Mouse (Mus musculus) thymus, adult 2 months (tissue): ENCODE measurements at regions not wholly inside any gene's neighbourhood (a gene's known extent, or its start where the extent isn't known, plus 50 kb on each side); places are given as distances from the start of the nearest gene placed in this dataset.

ENCODE experiments used
- CTCF ChIP-seq: fragments of 200-500 bp; IDR thresholded peaks from 2 replicates; pipeline ENCODE4 v1.5.1; 2012; ENCODE audit warnings: mild to moderate bottlenecking, control low read depth, low read length, moderate library complexity, borderline replicate concordance; ENCODE audit not compliant: control insufficient read depth, poor library complexity, insufficient read depth; ENCODE audit errors: extremely low read depth
- POLR2A ChIP-seq: fragments of 200-500 bp; IDR thresholded peaks from 2 replicates; pipeline ENCODE4 v1.6.1; 2012; ENCODE audit warnings: mild to moderate bottlenecking, low read length, control low read depth, moderate library complexity; ENCODE audit not compliant: control insufficient read depth, poor library complexity, insufficient read depth; ENCODE audit errors: extremely low read depth

DNA sequence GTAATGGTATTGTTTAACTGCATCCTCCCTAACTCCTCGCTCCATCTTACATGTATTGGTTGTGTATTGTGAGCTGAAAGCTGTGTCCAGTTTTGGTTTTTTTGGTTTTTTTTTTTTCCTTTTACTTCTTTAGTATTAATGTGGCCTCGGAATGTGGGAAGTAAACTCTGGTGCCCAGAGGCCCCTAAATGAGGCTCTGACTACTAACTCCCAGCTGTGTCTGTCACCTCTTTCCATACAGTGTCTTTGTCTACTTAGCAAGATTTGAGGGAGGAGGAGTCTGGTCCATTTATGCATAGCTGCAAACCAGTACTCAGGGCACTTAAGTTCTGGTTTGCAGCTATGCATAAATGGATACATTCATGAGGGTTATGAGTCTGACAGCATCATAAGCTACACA, 181.9 kb downstream of the Hlx start:
- TF ChIP-seq POLR2A (no peak), CTCF (no peak)
